Mouse (Mus musculus): ENCODE measurements around the gene March8.

The March8 gene

DNA sequence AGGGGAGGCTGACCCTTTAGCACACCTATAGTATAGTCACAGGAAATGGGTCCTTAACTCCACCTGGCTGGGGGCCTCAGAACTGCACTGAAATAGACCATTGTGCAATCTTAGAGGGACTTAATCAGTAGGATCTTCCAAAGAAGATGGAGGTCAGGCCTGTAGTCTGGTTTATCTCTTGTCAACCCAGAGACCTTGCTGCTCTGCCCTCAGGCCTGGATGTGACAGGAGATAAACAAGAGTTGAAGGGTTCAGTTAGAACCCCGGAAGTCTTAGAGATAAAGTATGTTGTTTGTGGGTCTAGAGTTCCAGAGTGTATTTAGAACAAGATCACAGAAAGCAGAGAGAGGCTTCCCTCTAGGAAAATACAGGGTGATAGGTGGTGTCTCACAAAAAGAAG lies 118.7 kb downstream of the March8 start:
- in situ Hi-C loops (cut with MboI; ENCODE audit: low sequenced_read_pairs) = no loop called here

DNA sequence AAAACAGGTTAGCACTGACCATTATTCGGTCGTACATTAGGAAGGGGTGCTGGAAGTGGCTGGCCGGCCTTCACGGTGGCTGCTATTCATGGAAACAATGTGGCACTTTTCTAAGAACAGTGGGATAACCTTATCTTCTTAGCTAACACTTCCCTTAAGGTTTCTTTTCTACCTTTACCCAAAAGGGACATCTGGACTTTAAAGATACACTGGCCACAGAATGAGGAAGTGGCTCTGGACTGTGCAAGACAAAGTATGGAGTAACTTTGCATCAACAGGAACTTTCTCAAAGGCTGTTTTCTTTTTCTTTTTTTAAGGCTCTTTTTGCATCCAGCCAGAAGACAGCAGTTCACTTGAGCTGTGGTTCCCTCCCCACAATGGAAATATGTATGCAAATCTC lies 120.9 kb downstream of the March8 start:
- in situ Hi-C loops (cut with MboI; ENCODE audit: low sequenced_read_pairs) = no loop called here

All from CH12F3 (cell line).